Mouse (Mus musculus) layer of hippocampus, postnatal 14 days (tissue): Measurements from ENCODE around the gene Tesmin. TPM values are rescaled to one million over a fixed set of nuclear protein-coding genes. Genes with fewer than 3 reads are reported as not detected.

Experiments used
- DNase-seq, 2 experiments: peaks; one replicate each; pipeline ENCODE4 v3.0.0; 2021 to 2022; ENCODE audit warnings: low spot score in 2 of 2, mixed read lengths in 1 of 2
- total RNA-seq, 2 experiments: library from RNA; stranded (reverse); gene quantifications; 2 replicates each; pipeline ENCODE4 v1.2.3; 2021

Tesmin gene
- total RNA-seq, 2 experiments from 2014 or later, result 0.25 to 0.52 TPM

DNA sequence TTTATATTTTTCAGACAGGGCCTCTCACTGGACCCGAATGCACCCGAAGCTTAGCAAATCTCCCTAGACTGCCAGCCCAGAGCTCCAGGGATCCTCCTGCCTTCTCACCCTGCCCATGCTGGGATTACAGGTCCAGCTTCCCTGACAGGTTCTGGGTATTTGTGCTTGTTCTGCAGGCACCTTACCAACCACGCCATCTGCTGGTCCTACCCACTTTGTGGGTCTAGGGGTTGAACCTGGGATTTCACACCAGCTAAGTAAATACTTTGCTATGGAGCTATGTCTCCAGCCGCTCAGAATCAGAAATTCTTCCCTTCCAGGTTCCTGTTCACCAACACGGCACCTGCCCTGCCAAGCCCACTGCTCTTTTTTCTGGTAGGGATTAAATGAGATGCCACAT lies 49.3 kb downstream of the Tesmin start:
- DNase-seq, result no peak

DNA sequence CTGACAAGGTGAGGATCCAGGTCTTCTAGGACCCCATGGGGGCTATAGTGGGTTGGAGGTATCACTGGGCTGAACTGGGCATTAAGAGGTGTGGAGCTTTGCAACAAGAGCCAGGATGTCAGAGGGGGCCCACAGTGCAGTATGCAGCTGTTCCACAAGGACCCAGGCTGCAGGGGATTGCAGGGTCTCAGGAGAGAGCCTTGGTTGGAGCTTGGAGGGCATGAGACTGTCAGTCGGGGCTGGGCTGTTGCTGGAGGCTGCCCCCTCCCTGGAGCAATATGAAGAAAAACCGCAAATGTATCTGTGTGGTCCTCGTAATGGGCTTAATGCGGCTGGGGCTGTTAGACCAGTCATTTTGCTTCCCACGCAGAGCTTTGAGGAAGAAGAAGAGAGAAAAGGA lies 52.0 kb downstream of the Tesmin start:
- no peak for DNase-seq

DNA sequence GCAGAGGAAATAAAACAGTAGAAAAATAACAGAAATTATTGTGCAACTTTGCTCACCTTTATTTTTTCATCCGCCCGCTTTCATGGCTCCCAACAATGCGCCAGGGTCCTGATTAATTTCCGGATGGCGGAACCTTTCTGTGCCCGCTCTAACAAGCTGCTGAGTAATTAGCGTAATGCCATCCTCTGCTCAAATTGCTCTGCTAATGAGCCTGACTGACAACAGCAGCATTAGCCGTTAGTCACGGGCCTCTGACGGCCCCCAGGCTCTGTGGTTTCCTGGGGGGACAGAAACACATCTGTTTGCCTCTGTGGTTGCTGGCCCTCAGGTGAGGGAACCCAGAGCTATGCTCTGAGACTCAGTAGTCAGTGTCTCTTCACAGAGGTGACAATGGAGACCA lies 52.4 kb downstream of the Tesmin start:
- DNase-seq, result no peak

DNA sequence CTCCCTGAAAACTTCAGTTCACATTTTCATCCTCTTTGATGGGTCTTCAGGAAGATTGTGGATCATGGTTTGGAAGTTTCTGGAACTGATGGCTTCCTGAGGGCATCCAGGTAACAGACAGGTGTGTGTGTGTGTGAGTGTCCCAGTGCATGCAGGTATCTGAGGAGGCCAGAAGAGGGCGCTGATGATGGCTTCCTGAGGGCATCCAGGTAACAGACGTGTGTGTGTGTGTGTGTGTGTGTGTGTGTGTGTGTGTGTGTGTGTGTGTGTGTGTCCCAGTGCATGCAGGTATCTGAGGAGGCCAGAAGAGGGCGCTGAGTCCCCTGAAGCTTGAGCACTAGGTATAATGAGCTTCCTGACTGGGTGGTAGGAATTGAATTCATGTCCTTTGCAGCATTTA lies 58.7 kb downstream of the Tesmin start:
- no peak for DNase-seq

DNA sequence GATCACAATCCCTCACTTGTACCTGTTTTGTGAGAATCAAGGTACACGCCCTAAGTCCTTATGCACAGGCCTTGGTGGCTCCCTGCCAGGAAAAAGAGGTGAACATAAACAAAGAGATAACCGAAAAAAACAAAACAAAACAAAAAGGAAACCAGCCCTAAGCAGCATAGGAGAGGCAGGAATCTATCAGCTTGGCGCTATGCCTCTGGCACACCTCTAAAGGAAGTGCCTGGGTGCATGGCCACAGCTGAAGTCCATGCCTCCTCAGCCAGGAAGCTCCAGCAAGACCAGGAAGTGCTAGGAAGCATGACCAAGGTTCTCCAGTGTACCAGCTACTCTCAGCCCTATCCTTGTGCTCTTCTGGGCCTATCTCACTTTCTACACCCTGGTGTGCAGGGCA lies 60.6 kb downstream of the Tesmin start:
- DNase-seq, result no peak

DNA sequence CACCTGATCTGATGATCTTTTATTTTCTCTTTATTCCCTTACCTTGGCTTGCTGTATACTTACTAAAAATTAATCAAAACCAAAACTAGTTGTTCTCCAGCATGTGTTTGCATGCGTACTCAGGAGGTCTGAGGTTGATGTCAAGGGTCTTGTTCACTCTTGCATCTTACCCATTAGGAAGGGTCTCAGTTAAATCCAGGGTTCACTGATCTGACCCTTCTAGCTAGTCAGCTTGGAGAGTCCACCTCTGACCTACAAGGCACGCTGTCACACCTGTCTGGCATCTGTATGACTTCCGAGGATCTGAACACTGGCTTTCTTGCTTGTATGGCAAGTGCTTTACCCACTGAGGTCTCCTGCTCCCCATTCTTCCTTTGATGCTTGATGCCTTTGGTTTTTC lies 62.1 kb downstream of the Tesmin start:
- no peak for DNase-seq

DNA sequence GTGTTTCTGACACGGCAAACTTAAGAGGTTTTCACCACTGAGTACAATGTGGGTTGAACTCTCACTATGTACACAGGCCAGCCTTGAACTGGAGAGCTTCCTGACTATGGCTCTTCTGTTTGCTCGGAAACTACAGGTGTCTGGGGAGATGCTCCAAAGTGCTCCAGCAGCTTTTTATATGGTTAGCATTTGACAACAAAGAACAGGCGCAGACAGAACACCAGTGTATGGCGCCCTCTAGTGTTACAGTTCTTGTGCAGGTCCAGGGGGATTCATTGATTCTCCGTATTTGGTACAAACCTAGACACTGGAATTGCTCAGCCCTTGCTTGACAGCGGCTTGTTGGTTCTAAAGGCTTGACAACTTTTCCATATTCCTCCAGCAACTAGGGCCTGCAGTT lies 62.5 kb downstream of the Tesmin start:
- DNase-seq, result peak; percentile 71 to 92

DNA sequence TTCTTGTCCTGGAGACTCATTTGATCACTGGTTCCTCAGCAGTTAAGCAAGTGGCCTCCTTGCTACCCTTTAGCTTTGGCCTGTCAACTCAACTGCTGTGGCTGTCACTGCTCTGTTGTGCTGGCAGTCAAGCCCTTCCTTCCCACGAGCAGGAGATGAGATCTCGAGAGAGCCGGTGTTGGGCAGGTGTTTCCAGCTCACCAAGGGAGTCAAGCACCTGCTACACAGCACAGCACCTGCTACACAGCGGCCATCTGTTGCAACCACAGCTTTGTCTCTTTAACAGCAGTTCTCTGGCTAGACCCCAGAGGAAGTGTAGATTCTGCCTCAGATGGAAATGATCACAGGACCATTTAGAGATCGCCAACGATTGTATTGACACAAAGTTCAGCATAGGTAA lies 63.0 kb downstream of the Tesmin start:
- no peak for DNase-seq

Other genes starting within 250 kb of the Tesmin start
- gene Mrpl21, start 106.0 kb upstream of the Tesmin start, total RNA-seq, result 10 to 100 TPM; 52.2 to 57.4 TPM
- gene Ighmbp2, start 105.8 kb upstream of the Tesmin start, total RNA-seq, result 10 to 100 TPM; 10.1 to 10.3 TPM
- gene Cpt1a, start 66.5 kb upstream of the Tesmin start, total RNA-seq, result 10 to 100 TPM; 29.1 to 34.5 TPM
- 1 to 10 TPM; 3.8 to 5.1 TPM for gene Gal, start 25.7 kb downstream of the Tesmin start, total RNA-seq
- 10 to 100 TPM; 84.7 to 87.9 TPM for gene Ppp6r3, start 186.9 kb downstream of the Tesmin start, total RNA-seq